Mouse (Mus musculus): ENCODE measurements around the gene Egfl6.

DNA sequence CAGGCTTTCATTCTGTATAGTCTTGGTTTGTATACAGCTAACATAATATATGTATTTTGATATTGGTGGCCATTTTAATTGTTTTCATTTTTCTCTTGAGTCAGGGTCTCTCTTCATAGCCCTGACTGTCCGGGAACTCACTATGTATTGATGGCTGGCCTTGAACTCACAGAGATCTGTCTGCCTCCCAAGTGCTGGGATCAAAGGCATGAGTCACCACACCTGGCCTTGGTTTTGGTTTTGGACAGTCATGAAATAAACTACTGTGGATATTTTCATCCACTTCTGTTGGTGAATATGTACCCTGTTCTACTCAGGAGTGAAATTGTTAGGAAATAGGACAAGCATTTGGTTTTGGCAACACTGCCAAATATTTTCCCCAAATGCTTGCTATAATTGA, 68.9 kb downstream of the Egfl6 start:
- TF ChIP-seq CTCF (conservative IDR thresholded peaks at IDR 0.05; ENCODE audit: low read length) (no peak), NANOG (IDR thresholded peaks at IDR 0.05; ENCODE audit: borderline replicate concordance, low read length) (no peak)

Data from E14TG2a.4 (cell line).